Mouse (Mus musculus): ENCODE results near the gene Eef1akmt3. TPM values are rescaled to one million over a fixed set of nuclear protein-coding genes. Genes with fewer than 3 reads are reported as not detected.
A peak's percentile ranks its signal among the peaks of the same experiment; 100 is the strongest.

Gene Eef1akmt3
- total RNA-seq, 2 experiments from 2014 or later: 0.12 to 0.20 TPM

- Histone ChIP-seq H3K27ac (peak overlapping the region; percentile 100), H3K4me3 (peak overlapping the region; percentile 93)
- DNase-seq (ENCODE audit: low spot score in 2 of 2): no peak
- no peak for TF ChIP-seq CTCF (conservative IDR thresholded peaks at IDR 0.05)
Measured at GRCm38 (mm10) chr10:126983193-126983725, 58.1 kb downstream of the Eef1akmt3 start.

GRCm38 (mm10) chr10:126981746-126982145, 59.6 kb downstream of the Eef1akmt3 start:
- Histone ChIP-seq H3K27ac (peak overlapping the region; percentile 100), H3K4me3 (peak overlapping the region; percentile 93)
- no peak for DNase-seq (ENCODE audit: low spot score in 2 of 2)
- no peak for TF ChIP-seq CTCF (conservative IDR thresholded peaks at IDR 0.05)

Small RNA genes lying within 50 kb of the gene (microRNA-seq; reads per million reads assigned to microRNA genes)
- 24.9 to 644 reads per million in 2 experiments for gene Mir26a-2
- 0 reads per million in 2 experiments for gene Mir546

Other genes with a start within 250 kb of the Eef1akmt3 start
- gene Atp23, start 140.2 kb downstream of the Eef1akmt3 start, total RNA-seq (2021): 1 to 10 TPM; 9.0 to 10.0 TPM
- gene Ctdsp2, start 62.8 kb downstream of the Eef1akmt3 start, total RNA-seq (2021): 100 to 1,000 TPM; 106 to 116 TPM
- gene Avil, start 40.8 kb downstream of the Eef1akmt3 start, total RNA-seq (2021): under 1 TPM; 0.32 to 0.87 TPM
- gene Tsfm, start 10.7 kb downstream of the Eef1akmt3 start, total RNA-seq (2021): 10 to 100 TPM; 29.7 to 30.1 TPM
- 10 to 100 TPM; 12.7 to 14.0 TPM for gene Mettl1, start 99 bp downstream of the Eef1akmt3 start, total RNA-seq (2021)
- 1 to 10 TPM; 1.0 to 1.1 TPM for gene Cyp27b1, start 6.7 kb upstream of the Eef1akmt3 start, total RNA-seq (2021)
- gene March9, start 18.7 kb upstream of the Eef1akmt3 start, total RNA-seq (2021): 10 to 100 TPM; 19.8 TPM
- 10 to 100 TPM; 84.6 to 94.8 TPM for gene Cdk4, start 22.0 kb upstream of the Eef1akmt3 start, total RNA-seq (2021)
- gene Tspan31, start 28.8 kb upstream of the Eef1akmt3 start, total RNA-seq (2021): 10 to 100 TPM; 57.2 to 62.1 TPM
- 100 to 1,000 TPM; 820 to 844 TPM for gene Agap2, start 33.8 kb upstream of the Eef1akmt3 start, total RNA-seq (2021)
- gene Os9, start 79.6 kb upstream of the Eef1akmt3 start, total RNA-seq (2021): 100 to 1,000 TPM; 100 to 102 TPM
- gene B4galnt1, start 123.7 kb upstream of the Eef1akmt3 start, total RNA-seq (2021): 100 to 1,000 TPM; 116 to 123 TPM
- gene Slc26a10, start 139.1 kb upstream of the Eef1akmt3 start, total RNA-seq (2021): 10 to 100 TPM; 21.9 to 25.4 TPM
- gene Arhgef25, start 148.6 kb upstream of the Eef1akmt3 start, total RNA-seq (2021): 100 to 1,000 TPM; 395 to 408 TPM
- 100 to 1,000 TPM; 227 to 255 TPM for gene Dtx3, start 154.2 kb upstream of the Eef1akmt3 start, total RNA-seq (2021)
- gene Pip4k2c, start 170.1 kb upstream of the Eef1akmt3 start, total RNA-seq (2021): 10 to 100 TPM; 98.0 to 98.6 TPM
- gene Kif5a, start 221.8 kb upstream of the Eef1akmt3 start, total RNA-seq (2021): 100 to 1,000 TPM; 715 to 773 TPM
- 100 to 1,000 TPM; 259 to 272 TPM for gene Dctn2, start 224.9 kb upstream of the Eef1akmt3 start, total RNA-seq (2021)
- 10 to 100 TPM; 54.3 to 60.6 TPM for gene Mbd6, start 247.5 kb upstream of the Eef1akmt3 start, total RNA-seq (2021)